In genomic region chr2:155047452-155048178, GRCm38 (mm10) we compare ENCODE assay signal across 16 mouse cellular contexts. TPM values are rescaled to one million over a fixed set of nuclear protein-coding genes. Genes with fewer than 3 reads are reported as not detected.
A peak's percentile ranks its signal among the peaks of the same experiment; 100 is the strongest.
DNase-seq lines count a peak whose midpoint lies in the region; ATAC-seq lines count a peak whose summit lies in the region.
"Had no signal": no experiment of that assay in that cellular context is flagged by ENCODE, and none has a peak within 500 bp of the region (broad histone marks: within the 10 kb centered on the region; RNA-seq: fewer than 3 reads in every experiment).

No protein-coding gene starts in this region.

- H3K4me2 ChIP-seq in midbrain, embryonic 13.5 days (replicated peaks) = no peak overlapping the region
- no peak overlapping the region for H3K4me2 ChIP-seq in midbrain, embryonic 15.5 days
- peak overlapping the region; percentile 34 for H3K4me2 ChIP-seq in embryonic facial prominence, embryonic 14.5 days (ENCODE audit: low read depth, low read length)
- H3K4me2 ChIP-seq in hindbrain, embryonic 13.5 days = no peak overlapping the region
- H3K4me2 ChIP-seq: heart, embryonic 11.5 days had no signal

- no peak for ATAC-seq in midbrain, embryonic 13.5 days
- ATAC-seq in midbrain, embryonic 15.5 days (replicated peaks) = no peak
- ATAC-seq in embryonic facial prominence, embryonic 14.5 days (ENCODE audit: low read depth) = no peak
- no peak for ATAC-seq in hindbrain, embryonic 13.5 days (ENCODE audit: low FRiP score)
- ATAC-seq: Patski had no signal

- DNase-seq in embryonic facial prominence, embryonic 14.5 days (ENCODE audit: low spot score) = peak; percentile 83
- DNase-seq in mesoderm, embryonic 11.5 days (ENCODE audit: low read depth, low spot score) = peak; percentile 39
- no peak for DNase-seq in lung, postnatal 36 days
- no peak for DNase-seq in urinary bladder, adult 2 months (ENCODE audit: low spot score)
- DNase-seq: adrenal gland, adult 2 months; cerebellum, postnatal 36 days; kidney, adult 8-10 months; left cerebral cortex, postnatal 4 days; lung, adult 2 months; spleen, adult 18-20 months had no signal

- no peaks in the 10 kb centered on the region for H3K9me3 ChIP-seq in midbrain, embryonic 13.5 days
- H3K9me3 ChIP-seq in midbrain, embryonic 15.5 days = no peaks in the 10 kb centered on the region
- no peaks in the 10 kb centered on the region for H3K9me3 ChIP-seq in embryonic facial prominence, embryonic 14.5 days (ENCODE audit: control insufficient read depth, low read length)
- no peaks in the 10 kb centered on the region for H3K9me3 ChIP-seq in hindbrain, embryonic 13.5 days
- H3K9me3 ChIP-seq: midbrain, embryonic 10.5 days had no signal

- no peak overlapping the region for H3K27ac ChIP-seq in midbrain, embryonic 13.5 days
- H3K27ac ChIP-seq in midbrain, embryonic 15.5 days = no peak overlapping the region
- H3K27ac ChIP-seq in embryonic facial prominence, embryonic 14.5 days (replicated peaks; ENCODE audit: low read depth, low read length) = peak overlapping the region; percentile 79
- no peak overlapping the region for H3K27ac ChIP-seq in hindbrain, embryonic 13.5 days
- H3K27ac ChIP-seq: midbrain, embryonic 10.5 days had no signal

- H3K27me3 ChIP-seq in midbrain, embryonic 13.5 days = no peaks in the 10 kb centered on the region
- no peaks in the 10 kb centered on the region for H3K27me3 ChIP-seq in midbrain, embryonic 15.5 days (replicated peaks)
- H3K27me3 ChIP-seq in embryonic facial prominence, embryonic 14.5 days (replicated peaks; ENCODE audit: control insufficient read depth, insufficient read depth, low read length) = no peaks in the 10 kb centered on the region
- H3K27me3 ChIP-seq in hindbrain, embryonic 13.5 days = no peaks in the 10 kb centered on the region
- H3K27me3 ChIP-seq: Patski had no signal

- H3K4me3 ChIP-seq in midbrain, embryonic 13.5 days (replicated peaks) = no peak overlapping the region
- no peak overlapping the region for H3K4me3 ChIP-seq in midbrain, embryonic 15.5 days
- peak overlapping the region; percentile 20 for H3K4me3 ChIP-seq in embryonic facial prominence, embryonic 14.5 days (ENCODE audit: low read depth, low read length)
- H3K4me3 ChIP-seq in hindbrain, embryonic 13.5 days = no peak overlapping the region
- H3K4me3 ChIP-seq: midbrain, embryonic 10.5 days had no signal

- H3K4me1 ChIP-seq in midbrain, embryonic 13.5 days (replicated peaks) = peaks cover 14% of the 10 kb centered on the region
- peaks cover 15% of the 10 kb centered on the region for H3K4me1 ChIP-seq in midbrain, embryonic 15.5 days
- H3K4me1 ChIP-seq in embryonic facial prominence, embryonic 14.5 days (ENCODE audit: control insufficient read depth, insufficient read depth, low read length) = peaks cover 19% of the 10 kb centered on the region
- peaks cover 14% of the 10 kb centered on the region for H3K4me1 ChIP-seq in hindbrain, embryonic 13.5 days (replicated peaks)

- no peaks in the 10 kb centered on the region for H3K36me3 ChIP-seq in midbrain, embryonic 13.5 days
- H3K36me3 ChIP-seq in midbrain, embryonic 15.5 days (replicated peaks) = no peaks in the 10 kb centered on the region
- H3K36me3 ChIP-seq in embryonic facial prominence, embryonic 14.5 days (ENCODE audit: control insufficient read depth, insufficient read depth, low read length) = no peaks in the 10 kb centered on the region
- H3K36me3 ChIP-seq in hindbrain, embryonic 13.5 days = no peaks in the 10 kb centered on the region
- H3K36me3 ChIP-seq: midbrain, embryonic 10.5 days had no signal

- peak overlapping the region; percentile 32; the same call in 1 of the 2 replicates for H3K9ac ChIP-seq in midbrain, embryonic 13.5 days (replicated peaks)
- no peak overlapping the region for H3K9ac ChIP-seq in midbrain, embryonic 15.5 days
- peak overlapping the region; percentile 49 for H3K9ac ChIP-seq in embryonic facial prominence, embryonic 14.5 days (ENCODE audit: low read depth, low read length)
- H3K9ac ChIP-seq in hindbrain, embryonic 13.5 days = no peak overlapping the region

- WGBS in midbrain, embryonic 13.5 days = 71% methylated on average over 7 of the region's 7 CpGs
- 71% methylated on average over 7 of the region's 7 CpGs for WGBS in midbrain, embryonic 15.5 days
- 26% methylated on average over 7 of the region's 7 CpGs for WGBS in embryonic facial prominence, embryonic 14.5 days
- 68% methylated on average over 7 of the region's 7 CpGs for WGBS in hindbrain, embryonic 13.5 days

RNA-seq across cellular contexts. Expression of gene Ahcy, which starts 26.7 kb away (rescaled TPM):
- 44.6 and 45.2 TPM in 2 replicates for polyA plus RNA-seq in midbrain, embryonic 13.5 days (2015; fragmentation: Nextera tagmentation; extraction: Ambion mirVana)
- 34.5 and 38.8 TPM in 2 replicates for polyA plus RNA-seq in midbrain, embryonic 15.5 days (2015; fragmentation: Nextera tagmentation; extraction: Ambion mirVana)
- polyA plus RNA-seq in embryonic facial prominence, embryonic 14.5 days (2014; fragmentation: Nextera tagmentation; extraction: Ambion mirVana) = 63.4 and 70.1 TPM in 2 replicates
- polyA plus RNA-seq in hindbrain, embryonic 13.5 days (2015; fragmentation: Nextera tagmentation; extraction: Ambion mirVana) = 36.0 and 37.1 TPM in 2 replicates
- 42.3 and 47.9 TPM in 2 replicates for polyA plus RNA-seq in urinary bladder, adult 2 months (2012; rRNA removed)

RNA-seq across cellular contexts. Expression of gene Gm14226, which starts 29.5 kb away (rescaled TPM):
- 0.12 and 0.18 TPM in 2 replicates for polyA plus RNA-seq in midbrain, embryonic 13.5 days (2015; fragmentation: Nextera tagmentation; extraction: Ambion mirVana)
- 0.08 TPM in 2 replicates for polyA plus RNA-seq in midbrain, embryonic 15.5 days (2015; fragmentation: Nextera tagmentation; extraction: Ambion mirVana)
- 2.9 and 3.1 TPM in 2 replicates for polyA plus RNA-seq in embryonic facial prominence, embryonic 14.5 days (2014; fragmentation: Nextera tagmentation; extraction: Ambion mirVana)
- polyA plus RNA-seq in hindbrain, embryonic 13.5 days (2015; fragmentation: Nextera tagmentation; extraction: Ambion mirVana) = 0.16 and 0.44 TPM in 2 replicates
- 0.31 and 0.55 TPM in 2 replicates for polyA plus RNA-seq in urinary bladder, adult 2 months (2012; rRNA removed)

Comparison
In these comparisons a context has a peak if more than half of its experiments do, and no peak if none do; other contexts are left out.
1. H3K9ac ChIP-seq: peak in midbrain, embryonic 13.5 days (single experiment) and embryonic facial prominence, embryonic 14.5 days (single experiment); none in midbrain, embryonic 15.5 days (single experiment) and hindbrain, embryonic 13.5 days (single experiment).
2. DNase-seq: peak in embryonic facial prominence, embryonic 14.5 days (single experiment) and mesoderm, embryonic 11.5 days (single experiment); none in lung, postnatal 36 days (single experiment) and urinary bladder, adult 2 months (single experiment).